Mouse (Mus musculus) cerebellum, postnatal 10 days (tissue): Measurements from ENCODE around the gene Tnik.

Experiments
- DNase-seq, 2 experiments: peaks; one replicate each; pipeline ENCODE4 v3.0.0; 2021; ENCODE audit warnings: mixed read lengths in 2 of 2

Tnik gene

DNA sequence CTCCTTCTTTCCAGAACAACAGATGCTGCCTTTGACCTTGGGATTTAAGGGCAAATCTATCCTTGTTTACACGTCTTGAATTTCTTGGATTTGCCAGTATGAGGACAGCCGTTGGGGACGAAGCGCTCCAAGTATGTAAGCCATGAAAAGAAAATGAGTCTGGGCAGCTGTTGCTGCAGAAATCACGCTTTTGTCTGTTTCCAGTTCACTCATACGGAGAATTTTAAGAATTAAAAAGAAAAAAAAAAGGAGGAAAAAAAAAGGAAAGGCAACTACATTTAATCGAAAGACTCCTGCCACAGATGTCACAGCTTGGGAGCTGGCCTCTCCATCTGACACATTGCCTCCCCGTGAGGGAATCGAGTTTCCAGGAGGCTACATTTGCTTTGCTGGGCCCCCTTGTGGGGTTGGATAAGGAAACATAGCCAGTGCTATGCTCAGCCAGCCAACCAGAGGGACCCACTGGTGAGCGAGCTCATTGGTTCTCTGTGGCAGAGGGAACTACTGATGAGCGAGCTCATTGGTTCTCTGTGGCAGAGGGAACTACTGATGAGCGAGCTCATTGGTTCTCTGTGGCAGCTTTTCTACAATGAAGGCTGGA lies 145.9 kb downstream of the Tnik start:
- DNase-seq, result peak; percentile 86 to 92

DNA sequence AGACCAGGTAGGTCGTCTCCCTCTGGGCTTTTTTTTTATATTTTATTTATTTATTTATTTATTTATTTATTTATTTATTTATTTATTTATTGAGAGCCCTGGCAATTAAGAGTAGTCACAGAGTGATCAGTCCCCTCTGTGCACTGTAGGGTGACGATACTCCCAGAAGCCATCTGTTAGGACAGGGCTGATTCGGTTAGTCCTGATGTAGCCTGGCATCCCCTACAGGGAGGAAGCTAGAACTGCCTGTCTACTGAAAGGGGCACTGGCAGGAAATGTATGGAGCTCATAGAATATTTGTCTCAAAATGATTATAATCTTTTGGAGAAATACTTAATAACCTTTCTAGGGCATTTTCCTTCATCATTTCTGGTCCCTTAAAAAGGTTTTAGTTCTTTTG lies 147.3 kb downstream of the Tnik start:
- DNase-seq, result peak; percentile 54 to 60

DNA sequence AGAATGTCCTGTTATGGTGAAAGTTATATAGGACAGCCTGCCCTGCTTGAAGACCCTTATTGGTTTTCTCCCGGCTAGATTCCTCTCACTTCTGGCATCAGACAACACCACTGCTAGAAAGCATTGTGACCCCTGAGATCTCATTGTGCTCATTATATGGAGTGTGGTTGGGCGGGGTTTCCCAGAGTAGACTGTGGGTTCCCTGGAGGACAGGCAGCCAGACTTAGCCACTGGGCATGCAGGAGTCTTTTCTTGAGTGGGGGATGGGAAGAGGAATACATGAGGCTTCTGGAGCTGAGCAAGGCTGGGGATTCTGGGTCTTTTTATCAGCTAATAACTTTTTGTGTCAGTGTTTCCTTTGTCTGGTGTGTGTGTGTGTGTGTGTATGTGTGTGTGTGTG lies 153.0 kb downstream of the Tnik start:
- DNase-seq, result no peak

DNA sequence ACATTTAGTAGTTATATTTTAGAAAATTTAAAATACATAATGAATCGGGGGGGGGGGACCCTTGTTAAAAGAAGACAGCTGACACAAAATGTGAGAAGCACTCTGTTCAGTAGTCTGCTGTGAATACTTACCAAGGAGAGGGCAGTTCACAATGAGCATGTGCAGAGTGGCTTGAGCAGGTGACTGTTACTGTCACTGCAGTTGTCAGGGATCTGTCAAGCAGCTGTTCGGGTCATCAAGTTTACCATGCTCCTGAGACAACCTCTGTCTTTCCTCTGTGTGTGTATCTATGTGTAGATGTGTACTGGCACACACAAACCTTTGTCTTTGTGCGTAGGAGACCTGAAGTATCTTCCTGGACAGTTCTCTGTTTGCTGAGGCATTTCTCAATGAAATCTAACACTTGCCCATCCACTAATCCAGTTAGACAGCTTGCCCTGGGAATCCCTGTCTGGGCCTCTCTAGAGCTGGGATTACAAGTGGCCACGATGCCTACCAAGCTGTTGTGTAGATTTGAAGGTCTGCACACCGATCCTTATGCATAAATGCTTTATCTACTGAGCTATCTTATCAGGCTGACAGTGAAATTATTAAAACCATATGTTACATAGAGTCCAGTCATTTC lies 154.2 kb downstream of the Tnik start:
- DNase-seq, result no peak

DNA sequence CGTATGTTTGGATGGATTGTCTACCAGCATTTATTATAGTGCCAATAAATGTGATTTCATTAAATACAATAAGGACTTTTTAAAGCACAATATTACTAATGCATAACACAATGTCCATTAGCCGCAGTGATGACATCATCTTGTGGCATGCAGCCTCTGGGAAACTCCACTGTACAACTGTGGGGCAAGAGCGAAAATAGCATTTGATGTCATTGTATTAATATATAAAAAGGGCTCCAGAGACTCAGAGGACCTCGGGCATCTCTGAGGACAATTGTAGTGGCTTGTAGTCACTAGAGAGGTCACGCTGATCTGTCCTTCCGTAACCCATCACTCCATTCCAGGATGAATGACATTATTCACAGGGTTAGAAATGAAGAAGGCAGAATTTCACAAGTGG lies 157.2 kb downstream of the Tnik start:
- no peak for DNase-seq

DNA sequence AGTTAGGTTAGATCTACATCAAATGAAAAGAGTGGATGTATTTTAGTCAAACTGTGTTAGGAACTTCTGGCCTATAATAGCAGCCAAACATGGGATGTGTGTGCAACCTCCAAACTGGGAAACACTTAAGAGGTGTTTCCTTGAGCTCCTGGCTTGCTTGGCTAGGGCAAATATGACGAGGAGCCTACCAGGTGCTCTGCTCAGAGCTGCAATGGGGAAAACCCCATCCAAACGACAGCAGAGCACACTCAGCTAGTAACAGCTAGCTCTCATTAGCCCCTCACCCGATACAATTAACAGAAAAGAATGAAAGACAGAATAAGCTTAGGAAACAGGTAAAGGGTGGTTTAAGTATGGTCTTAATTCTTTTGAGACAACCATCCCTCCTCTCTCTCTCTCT lies 157.7 kb downstream of the Tnik start:
- DNase-seq, result no peak

DNA sequence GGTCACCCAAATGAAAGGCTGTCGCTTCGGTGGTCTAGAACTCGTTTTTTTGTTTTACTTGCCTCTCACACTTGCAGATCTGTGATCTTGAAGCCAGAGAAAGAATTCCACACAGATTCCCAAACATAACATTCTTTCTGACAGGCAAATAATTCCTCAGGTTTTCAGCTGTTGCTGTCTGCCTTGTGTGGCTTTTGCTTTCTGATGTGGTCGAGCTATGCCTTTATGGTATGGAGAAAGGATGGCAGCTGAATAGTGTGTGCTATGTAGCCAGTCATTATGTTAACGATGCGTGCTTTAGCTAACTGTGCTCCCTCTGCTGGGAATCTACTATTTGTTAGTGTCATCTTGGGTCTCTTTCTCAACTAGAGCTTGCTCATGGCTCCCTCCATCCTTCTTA lies 158.8 kb downstream of the Tnik start:
- DNase-seq, result no peak

DNA sequence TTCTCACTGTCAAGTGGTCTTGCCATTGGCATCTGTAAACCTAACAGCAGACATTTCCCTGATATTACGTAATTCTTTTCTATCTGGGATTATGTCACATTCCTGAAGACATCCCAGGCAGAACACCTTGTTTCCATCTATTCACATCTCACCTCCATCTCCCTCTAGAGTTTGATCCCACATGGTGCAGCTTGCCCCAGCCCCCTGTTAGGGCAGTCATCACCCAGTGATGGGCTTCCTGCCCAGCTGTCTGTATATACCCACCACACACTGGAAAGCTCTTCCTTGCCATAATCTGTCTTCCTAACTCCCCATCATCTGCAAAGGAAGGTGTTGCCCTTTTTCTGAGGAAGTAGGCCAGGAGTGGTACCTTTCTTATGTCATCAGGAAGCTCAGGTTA lies 159.2 kb downstream of the Tnik start:
- no peak for DNase-seq

DNA sequence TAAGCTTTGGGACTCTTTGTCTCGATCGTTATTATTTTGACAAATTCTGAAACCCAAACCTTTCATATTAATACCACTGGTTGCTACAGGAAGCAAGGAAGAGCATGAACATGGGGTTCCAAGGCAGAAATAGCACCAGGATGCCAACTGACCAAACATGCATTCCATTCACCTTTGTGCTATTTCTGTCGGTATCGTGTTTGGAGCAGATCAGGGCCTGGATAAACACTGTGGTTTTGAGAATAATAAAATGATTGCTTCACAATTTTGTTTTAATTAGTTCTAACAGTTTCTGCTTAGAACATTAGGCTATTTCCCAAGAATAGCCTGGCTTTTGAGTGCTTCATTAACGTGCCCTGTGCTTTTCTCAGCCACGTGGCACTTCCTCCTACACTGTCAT lies 162.9 kb downstream of the Tnik start:
- no peak for DNase-seq

DNA sequence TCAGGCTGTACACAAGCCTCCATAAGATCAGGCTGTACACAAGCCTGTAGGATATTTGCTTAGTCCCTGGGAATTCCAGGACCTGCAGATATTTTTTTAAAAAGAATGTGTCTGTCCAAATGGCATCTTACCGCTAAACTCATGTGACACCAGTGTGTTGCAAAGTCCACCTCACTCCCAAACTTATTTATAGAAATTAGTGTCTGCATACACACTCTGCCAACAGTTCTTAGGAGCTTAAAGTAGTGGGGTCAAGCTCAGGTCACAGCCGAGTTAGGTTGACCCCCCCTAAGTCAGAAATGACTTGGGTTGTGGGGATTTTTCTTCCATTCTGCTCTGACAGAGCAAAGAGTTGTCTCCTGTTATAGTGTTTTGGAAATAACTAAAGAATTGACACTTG lies 168.4 kb downstream of the Tnik start:
- DNase-seq, result no peak

DNA sequence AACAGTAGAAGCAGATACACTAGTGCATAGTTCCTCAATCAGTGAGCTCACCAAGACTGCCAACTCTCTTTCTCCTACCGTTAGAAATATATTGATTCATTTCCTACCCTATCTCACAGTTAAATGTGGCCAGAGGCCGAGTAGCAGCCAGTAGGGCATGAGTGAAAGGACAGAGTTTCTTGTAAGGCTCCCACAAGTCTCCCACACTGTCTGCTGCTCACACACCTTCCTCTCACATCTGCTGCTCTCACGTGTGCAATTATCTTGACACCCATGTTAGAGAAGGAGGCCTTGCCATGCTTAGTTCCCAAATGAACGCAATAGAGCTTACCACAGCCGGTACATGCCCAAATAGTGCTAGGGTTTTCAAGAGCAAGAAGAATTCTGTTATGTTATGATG lies 169.3 kb downstream of the Tnik start:
- no peak for DNase-seq

DNA sequence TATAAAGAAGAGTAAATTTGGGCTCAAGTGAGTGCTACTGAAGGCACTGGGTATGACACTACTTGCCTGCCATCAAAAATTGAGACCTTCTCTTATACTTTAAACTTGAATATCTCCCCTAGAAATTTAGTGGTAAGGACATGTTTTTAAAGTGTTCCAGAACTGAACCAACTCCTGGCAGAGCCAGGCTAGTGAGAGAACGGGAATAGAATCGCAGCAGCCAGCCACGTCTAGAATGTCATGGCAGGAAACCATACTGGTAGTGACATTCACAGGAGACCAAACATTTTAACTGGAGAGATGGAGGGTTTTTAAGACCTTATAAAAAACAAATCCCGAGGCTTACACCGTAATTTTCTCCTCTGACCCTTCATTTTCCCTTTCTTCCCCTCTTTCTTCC lies 172.5 kb downstream of the Tnik start:
- no peak for DNase-seq

DNA sequence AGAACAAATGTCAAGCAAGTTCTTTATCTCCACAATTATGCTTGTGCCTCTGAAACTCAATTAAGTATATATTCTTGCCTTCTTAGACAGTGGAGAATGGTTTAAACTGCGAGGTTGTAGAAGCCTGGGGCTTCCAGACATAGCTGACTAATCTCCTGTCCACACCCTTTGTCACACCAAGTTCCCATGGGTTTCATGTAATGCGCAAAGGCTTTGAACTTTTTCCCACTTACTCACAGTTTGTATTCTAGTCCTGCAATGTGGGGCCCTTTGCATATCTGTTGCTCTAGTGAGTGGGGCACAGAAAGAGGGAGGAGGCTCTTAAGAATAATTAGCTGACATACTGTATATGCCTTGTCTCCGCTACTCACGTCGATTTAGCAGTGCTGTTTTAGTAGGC lies 174.4 kb downstream of the Tnik start:
- no peak for DNase-seq

DNA sequence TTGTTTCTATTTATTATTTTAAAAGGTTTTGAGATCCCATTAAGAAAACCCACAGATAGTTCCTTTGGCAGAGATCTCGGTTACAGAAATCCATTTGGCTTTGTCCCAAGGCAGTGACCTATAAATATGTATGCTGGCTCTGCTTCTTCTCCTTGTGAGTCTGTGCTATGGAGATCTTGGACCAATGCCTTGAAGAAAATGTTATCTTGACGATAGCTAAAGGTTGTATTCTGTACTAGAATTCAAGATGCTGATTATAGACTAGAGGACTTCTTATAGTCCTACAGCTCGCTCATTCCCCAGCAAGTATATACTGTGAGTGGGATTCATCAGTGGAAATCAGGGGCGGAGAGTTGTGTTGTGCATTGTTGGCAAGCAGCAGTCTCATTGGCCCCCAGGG lies 178.5 kb downstream of the Tnik start:
- peak; percentile 58 to 76 for DNase-seq

DNA sequence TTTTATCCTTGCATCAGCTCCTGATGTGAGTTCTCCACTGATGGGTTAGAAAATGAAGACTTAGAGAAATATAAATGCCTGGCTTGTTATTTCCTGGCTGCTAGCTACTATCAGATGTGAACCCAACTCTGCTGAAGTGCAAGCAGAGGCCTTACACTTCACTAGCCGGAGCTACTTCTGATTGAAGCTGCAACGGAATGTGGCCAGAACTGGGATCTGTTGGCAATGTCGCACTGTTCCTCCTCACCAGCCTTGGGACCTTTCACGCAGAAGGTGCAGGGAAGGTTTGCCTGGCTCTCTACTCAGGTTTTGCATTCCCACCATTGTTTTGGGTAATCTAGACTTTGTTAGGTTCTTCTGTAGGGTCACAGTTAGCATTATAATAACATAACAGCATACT lies 179.1 kb downstream of the Tnik start:
- peak; percentile 30 to 41 for DNase-seq

DNA sequence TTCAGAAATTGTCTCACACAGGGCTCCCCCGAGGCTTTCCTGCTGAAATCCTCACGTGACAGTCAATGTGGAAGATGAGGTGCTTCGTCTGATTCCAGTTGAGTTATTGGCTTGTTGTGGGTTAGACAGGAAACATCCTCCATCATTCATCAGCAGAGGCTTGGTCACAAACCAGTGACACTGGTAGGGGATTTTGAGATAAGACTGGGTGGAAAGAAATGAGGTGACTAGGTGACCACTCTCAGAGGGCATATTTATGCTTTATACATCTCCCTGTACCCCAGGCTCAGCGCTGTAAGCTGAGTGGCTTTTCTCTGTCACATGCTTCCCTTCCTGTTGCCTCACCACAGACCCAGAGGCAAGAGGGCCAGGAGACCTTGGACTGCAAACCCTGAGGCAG lies 184.9 kb downstream of the Tnik start:
- DNase-seq, result no peak

DNA sequence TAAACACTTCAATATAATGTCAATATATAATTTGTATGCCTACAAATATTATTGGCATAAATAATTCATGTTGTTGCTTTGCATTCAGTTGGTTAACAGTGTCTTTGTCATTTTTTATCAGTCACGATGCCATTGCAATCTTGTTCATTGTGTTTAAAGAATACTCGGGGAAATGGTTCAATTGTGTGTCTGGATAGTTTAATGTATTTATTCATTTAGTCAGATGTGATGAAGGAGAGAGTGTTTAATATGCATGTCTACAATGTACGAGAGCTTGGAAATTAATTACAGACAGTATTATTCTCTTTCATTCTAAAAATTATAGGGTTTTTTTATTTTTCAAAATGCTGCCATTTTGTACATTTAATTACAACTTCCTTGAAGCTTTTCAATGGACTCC lies 190.4 kb downstream of the Tnik start:
- DNase-seq, result no peak

DNA sequence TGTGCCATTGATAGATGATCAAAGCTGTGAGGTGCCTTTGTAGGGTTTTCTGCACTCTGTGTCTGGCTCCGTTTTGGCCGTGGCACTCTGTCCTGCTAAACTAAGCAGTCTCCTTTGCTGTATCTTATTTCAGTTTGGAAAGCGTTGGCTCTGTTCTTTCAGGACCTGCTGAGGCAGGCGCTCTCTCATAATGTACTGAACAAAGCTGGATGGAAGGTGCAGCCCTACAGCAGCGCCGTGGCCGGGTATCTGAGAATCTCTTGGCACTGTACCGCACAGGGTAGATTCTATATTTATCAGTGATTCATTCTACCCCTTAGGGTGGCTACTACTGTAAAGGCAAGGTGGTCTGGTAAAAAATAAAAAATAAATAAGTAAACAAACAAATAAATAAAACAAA lies 193.8 kb downstream of the Tnik start:
- peak; percentile 39 to 59 for DNase-seq

DNA sequence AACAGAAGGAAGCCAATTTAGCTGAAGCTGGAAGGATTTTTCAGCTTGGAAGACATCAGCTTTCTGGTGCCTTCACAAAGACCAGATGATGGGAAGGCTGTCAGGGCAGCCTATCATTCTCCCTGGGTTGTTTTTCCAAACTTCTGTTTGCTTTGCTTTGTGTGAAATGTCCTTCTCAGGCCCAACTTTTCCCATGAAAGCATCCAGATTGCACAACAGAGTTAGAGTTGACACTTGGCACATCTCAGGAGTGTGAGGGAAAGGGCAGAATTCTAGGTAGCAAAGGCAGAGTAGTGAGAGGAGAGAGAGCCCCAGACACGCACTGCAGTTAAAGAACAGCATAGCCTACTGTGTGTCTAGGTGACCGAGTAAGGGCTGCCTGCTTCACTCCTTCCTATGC lies 194.5 kb downstream of the Tnik start:
- DNase-seq, result no peak

DNA sequence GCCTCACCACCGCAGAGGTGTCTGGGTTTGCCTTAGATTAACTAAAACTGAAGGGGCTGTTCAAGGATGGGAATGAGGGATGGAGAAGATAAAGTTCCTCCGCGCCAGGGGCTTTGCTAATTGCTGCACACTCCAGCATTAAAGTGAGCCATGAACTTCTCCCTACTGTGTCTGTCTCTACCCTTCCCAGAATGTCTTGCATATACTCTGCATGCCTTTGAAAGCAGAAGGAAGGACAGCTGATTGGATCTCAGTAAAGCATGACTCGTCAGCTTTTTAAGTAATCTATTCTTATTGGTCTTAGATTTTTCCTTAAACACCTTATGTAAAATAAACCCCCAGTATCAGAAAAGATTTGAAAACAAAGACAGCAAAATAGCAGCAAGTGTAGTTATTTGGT lies 203.7 kb downstream of the Tnik start:
- DNase-seq, result no peak

DNA sequence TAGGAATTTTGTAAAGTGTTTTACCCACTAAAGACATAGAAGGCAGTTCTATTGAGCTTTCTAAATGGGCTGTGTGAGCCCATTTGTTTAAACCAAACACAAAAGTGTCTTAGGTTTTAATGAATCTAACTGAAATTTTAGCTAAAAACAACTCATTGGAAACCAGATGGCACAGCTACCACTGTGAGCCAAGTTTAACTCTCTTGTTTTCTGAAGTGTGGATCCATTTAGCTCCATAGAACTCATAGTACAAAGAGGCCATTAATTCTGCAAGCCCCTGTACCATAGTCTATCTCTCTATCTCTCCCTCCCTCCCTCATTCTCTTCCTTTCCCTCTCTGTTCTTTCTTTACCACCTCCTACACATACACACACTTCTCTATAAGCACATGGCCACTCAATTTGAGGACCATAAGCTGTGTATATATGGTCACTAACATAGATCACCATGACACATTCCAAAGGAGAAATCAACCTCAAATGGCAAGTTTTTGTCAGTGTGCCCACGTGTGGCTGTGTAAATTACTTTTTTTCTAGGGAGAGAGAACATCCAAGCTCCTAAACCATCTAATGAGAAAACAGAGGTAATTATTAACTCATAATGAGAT lies 204.2 kb downstream of the Tnik start:
- DNase-seq, result no peak

DNA sequence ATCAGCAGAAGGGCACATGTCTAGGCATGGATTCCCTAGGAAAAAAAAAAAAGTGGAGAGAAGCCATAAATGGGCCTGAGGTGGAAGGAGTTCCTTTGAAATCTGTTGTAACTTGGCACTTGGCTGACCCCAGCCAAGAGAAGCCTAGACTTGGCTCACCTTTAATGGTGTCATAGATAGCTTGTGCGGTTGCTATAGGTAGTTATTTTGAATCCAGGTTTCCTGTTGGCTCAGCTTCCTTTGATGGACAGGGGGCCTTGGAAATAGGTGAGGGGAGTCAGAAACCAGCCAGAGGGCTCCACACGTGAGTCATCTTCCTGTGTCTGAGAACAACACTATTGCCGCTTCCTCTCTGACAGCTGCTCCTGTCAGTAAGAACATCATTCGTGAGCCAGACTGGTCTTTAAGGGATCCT lies 204.9 kb downstream of the Tnik start:
- DNase-seq, result no peak

DNA sequence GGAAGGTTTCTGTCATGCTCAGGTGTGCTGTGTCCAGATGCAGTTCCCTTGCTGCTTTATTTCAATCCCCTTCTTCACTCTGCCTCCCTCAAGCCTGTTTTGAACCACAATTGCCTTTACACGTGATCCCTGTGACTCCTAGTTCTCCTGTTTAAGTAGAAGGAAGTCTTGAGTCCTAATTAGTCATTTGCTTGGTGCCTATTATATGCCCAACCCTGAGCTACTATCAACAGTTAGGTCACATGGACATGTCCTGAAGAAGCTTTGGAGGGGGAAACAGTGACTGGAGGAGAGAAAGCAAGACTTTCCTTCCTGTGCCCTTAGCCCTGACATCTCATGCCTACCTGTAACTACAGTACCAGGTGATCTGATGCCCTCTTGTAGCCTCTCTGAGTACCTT lies 210.4 kb downstream of the Tnik start:
- no peak for DNase-seq

DNA sequence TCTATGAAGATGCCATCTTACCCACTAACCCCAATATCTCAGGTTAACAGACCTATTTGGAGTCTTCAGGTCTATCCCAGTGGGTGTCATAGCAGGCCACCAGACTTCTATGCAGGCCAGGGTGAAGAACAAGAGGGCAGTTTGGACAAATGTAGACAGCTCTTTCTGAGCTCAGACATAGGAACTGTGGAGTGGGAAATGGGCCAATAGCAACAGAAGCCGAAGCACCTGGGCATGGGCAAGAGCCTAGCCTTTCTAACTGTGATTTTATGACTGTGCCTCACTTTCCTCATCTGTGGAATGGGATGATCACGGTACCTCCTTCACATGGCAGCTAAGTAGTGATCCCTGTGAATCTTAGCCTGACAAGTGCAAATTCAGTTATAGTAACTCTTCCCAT lies 214.4 kb downstream of the Tnik start:
- peak; percentile 34 to 37 for DNase-seq

DNA sequence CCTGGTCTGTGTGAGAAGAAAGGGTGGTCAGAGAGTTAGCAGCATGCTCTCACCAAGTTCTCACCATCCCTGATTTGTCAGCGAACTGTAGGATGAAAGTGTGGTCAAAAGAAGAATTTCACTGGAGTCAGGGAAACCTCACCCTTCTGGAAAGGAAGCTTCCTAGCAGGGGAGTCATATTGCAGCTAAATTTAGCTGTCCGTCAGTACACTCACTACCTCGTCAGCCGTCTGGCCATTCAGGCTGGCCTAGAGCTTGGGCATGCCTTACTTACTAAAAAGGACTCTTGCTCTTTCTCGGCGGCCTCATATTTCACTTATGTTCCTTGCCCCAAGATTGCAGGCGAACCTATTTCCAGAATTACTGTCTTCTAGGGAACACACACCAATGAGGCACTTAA lies 222.7 kb downstream of the Tnik start:
- no peak for DNase-seq
